Mouse (Mus musculus) liver, postnatal 0 days (tissue): ENCODE measurements around the gene Naxd.

Experiments
- CTCF ChIP-seq: sonication (generic); IDR thresholded peaks from 2 replicates; pipeline ENCODE4 v1.5.1; 2016; ENCODE audit warnings: antibody characterized with exemption, low read depth
- EP300 ChIP-seq: IDR thresholded peaks from 2 replicates; pipeline ENCODE4 v1.6.1; 2016; ENCODE audit warnings: antibody characterized with exemption, low read depth, mild to moderate bottlenecking

DNA sequence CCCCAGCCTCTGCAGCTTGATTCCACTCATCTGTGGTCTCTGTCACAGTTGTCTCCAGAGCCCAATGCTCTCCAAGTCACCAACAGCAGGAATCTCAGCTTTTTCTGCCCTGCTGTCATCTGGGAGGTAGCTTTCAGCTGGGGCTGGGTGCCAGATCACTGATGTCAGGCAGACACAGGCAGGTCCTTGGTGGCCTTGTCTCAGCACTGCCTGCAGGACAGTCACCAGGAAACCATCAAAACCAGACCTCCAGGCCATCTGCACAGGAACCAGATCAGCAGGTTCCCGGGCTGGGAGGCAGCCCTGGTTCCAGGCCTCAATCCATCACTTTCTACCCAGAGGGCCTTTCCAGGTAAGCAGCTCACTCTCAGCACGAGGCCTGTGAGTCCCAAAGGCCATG is 35.5 kb upstream of the Naxd start:
- no peak for TF ChIP-seq EP300
- TF ChIP-seq CTCF: no peak
